Mouse (Mus musculus) spleen, embryonic (tissue): Measurements from ENCODE around the gene Rbpms2.

Experiments
- CTCF ChIA-PET: fragments of 350-600 bp; sonication (Branson Sonifier 250); formaldehyde crosslinking; loops from one replicate; lab custom pipeline; 2022; lab: Charles Lee

Gene Rbpms2

DNA sequence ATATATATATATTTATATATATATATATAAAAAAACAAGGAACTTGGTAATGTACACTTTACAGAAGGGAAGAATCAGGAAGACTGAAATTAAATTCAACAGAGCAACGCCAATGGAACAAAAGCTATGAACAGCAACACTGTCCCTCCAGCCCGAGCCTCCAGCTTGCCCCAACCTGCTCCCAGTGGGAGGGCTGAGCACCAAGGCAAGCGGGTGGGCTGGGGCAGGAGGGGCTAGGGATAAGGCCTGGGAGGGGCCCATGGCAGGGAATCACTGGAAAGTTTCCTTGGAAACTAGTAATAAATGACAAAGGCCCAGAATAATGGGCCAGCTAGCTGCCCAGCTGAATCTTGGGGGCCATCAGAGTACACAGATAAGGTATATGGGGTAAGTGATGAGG is 63.0 kb downstream of the Rbpms2 start:
- CTCF ChIA-PET: no interaction called here

DNA sequence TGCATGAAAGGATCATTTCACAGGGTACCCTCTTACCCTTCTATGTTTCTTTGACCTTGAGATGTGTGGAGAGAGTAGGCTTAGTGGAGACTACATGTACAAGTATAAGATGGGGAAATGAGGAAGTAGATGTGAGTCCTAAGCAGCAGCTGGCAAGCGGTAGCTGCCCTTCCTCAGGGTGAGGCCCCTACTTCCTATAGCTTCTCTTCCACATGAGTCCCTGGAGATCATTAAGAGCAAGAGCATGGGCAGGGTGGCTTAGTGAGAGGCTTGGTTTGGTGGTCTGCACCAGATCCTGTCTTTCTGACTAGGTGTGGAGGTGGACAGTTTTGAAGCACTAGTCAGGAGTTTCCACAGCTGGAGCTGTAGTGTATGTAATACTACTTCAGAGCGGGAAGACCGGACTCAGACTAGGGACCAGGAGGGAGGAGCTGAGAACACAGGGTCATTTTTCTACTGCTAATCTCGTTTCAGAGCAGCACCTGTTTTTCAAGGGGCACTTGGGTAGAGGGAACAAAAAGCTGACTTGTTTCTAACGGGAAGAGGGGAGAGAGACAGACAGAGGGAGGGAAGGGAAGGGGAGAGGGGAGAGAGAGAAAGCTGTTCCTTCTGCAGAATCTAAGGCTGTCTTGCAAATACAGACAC is 63.6 kb downstream of the Rbpms2 start:
- CTCF ChIA-PET: interaction anchor here (0.6 kb wide), 1 partner anchor 126 kb away, joined by 6 read pairs; no protein-coding TSS in a partner anchor

DNA sequence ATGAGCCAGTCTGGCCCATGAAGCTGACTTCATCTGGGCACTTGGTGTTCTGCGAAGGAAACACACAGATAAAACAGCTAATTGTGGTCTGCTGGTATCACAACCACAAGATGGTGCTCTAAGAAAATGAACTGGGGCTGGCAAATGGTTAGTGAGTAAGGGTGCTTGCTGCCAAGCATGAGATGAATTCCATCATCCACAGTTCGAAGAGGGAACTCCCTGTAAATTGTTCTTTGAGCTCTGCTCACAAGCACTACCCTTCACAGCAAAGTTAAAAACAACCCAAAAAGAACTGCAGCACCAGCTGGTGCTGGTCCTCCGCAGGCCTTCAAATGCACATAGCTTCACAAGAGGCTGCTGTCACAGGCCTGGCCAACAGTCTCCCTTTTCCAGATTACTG is 66.2 kb downstream of the Rbpms2 start:
- CTCF ChIA-PET: no interaction called here

DNA sequence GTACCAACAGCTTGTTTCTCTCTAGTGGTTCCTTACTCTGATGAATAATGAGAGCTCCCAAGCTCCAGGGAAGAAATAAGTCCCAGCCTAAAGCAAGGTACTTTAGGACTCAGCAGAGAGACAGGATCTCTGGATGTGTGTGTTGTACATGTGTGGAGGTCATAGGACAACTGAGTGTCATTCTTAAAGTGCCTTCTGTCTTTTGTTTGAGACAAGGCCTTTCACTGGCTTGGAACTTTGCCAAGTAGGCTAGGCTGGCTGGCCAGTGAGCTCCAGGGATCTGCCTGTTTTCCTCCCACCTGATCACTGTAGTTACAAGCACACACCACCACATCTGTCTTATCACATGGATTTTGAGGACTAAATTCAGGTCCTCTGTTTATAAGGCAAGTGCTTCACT is 66.9 kb downstream of the Rbpms2 start:
- CTCF ChIA-PET: no interaction called here

DNA sequence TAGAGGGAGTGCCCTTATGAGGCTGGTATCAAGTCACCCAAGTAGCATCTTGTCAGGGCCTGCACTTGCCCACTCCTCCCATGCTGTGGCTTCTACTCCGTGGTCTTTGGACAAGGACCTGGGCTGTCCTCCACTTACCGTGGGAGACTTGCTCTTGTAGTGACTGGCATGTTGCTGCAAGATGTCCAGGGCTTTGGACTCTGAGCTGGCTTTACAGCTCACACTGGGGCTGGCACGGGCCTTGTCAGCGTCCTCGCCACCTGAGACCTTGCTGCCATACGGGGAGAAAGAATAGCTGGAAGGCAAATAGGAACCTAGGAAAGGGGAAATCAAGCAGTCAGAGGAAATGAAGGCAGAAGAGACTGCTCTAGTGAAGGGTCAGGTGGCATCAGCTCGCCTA is 67.9 kb downstream of the Rbpms2 start:
- CTCF ChIA-PET: no interaction called here

DNA sequence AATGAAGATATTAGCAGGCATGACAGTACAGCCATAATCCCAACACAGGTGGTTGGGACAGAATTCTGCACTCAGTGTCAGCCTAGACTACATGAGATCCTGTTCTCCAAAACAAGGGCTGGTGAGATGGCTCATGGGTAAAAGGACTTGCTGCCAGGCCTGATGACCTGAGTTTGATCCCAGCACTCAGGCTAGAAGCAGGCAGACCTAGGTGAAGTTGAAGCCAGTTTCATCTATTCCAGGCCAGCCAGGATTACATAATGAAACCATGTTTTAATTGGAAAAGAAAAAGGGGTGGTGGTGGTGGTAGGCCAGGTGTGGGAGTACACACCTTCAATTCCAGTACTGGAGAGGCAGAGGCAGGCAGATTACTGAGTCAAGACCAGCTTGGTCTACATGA is 68.5 kb downstream of the Rbpms2 start:
- CTCF ChIA-PET: no interaction called here

DNA sequence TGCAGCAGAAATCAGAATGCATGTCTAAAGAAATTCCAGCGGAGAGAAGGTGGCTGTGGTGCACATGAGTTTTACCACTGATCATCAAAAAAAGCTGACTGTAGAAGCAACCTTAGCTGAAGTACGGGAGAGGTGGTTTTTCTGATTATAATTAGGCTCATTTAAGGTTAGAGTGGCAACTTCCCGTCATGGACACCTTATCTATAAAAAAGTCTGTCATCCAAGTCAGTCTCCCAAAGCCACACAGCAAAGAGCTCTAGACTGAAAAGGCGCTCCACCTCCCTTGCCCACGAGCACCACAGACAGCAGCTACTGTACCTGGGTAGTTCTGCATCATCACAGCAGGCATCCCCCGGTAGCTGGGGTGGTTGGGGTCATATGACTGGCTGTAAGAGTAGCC is 71.1 kb downstream of the Rbpms2 start:
- CTCF ChIA-PET: no interaction called here

GRCm38 (mm10) chr9:65702286-65702685 is 72.8 kb downstream of the Rbpms2 start:
- CTCF ChIA-PET: no interaction called here

GRCm38 (mm10) chr9:65703241-65703640 is 73.8 kb downstream of the Rbpms2 start:
- CTCF ChIA-PET: no interaction called here

- CTCF ChIA-PET: no interaction called here
Observed at GRCm38 (mm10) chr9:65703926-65704595, 74.6 kb downstream of the Rbpms2 start.
